8 mouse cellular contexts compared by ENCODE assay signal in genomic region chr1:138243947-138244346, GRCm38 (mm10). TPM values are rescaled to one million over a fixed set of nuclear protein-coding genes. Genes with fewer than 3 reads are reported as not detected.
A peak's percentile ranks its signal among the peaks of the same experiment; 100 is the strongest.
DNase-seq lines count a peak whose midpoint lies in the region; ATAC-seq and TF ChIP-seq lines count a peak whose summit lies in the region.
"Had no signal": no experiment of that assay in that cellular context is flagged by ENCODE, and none has a peak within 500 bp of the region (broad histone marks: within the 10 kb centered on the region; RNA-seq: fewer than 3 reads in every experiment).

No protein-coding gene starts in this region.

- peaks cover 6% of the 10 kb centered on the region; the same call in 1 of the 2 replicates for H3K4me1 ChIP-seq in kidney, embryonic 16.5 days (ENCODE audit: insufficient read depth, low read length)
- 0 out of 2 replicates have a peak, but pooled peaks cover 6% of the 10 kb centered on the region for H3K4me1 ChIP-seq in kidney, embryonic 14.5 days (ENCODE audit: control insufficient read depth, insufficient read depth, low read length)
- H3K4me1 ChIP-seq in bone marrow macrophage, adult 2 months (ENCODE audit: control insufficient read depth, insufficient read depth, low read length), result peaks cover 15% of the 10 kb centered on the region
- peaks cover 3% of the 10 kb centered on the region; the same call in 1 of the 2 replicates for H3K4me1 ChIP-seq in heart, embryonic 12.5 days (replicated peaks)

- H3K9ac ChIP-seq in kidney, embryonic 16.5 days (replicated peaks; ENCODE audit: low read length), result no peak overlapping the region
- H3K9ac ChIP-seq in kidney, embryonic 14.5 days (ENCODE audit: low read depth, low read length), result no peak overlapping the region
- no peak overlapping the region for H3K9ac ChIP-seq in heart, embryonic 12.5 days
- H3K9ac ChIP-seq: liver, embryonic 14.5 days had no signal

- peak overlapping the region; percentile 36; the same call in 1 of the 2 replicates for H3K4me2 ChIP-seq in kidney, embryonic 16.5 days (replicated peaks; ENCODE audit: low read depth, low read length)
- H3K4me2 ChIP-seq in kidney, embryonic 14.5 days (replicated peaks; ENCODE audit: low read depth, low read length), result no peak overlapping the region
- H3K4me2 ChIP-seq in heart, embryonic 12.5 days, result no peak overlapping the region

- H3K4me3 ChIP-seq in kidney, embryonic 16.5 days (ENCODE audit: low read length), result no peak overlapping the region
- H3K4me3 ChIP-seq in kidney, embryonic 14.5 days (ENCODE audit: low read length), result no peak overlapping the region
- peak overlapping the region; percentile 58 for H3K4me3 ChIP-seq in bone marrow macrophage, adult 2 months (ENCODE audit: insufficient read depth, low read length)
- no peak overlapping the region for H3K4me3 ChIP-seq in heart, embryonic 12.5 days

- WGBS in kidney, embryonic 16.5 days, result 40% methylated on average over 5 of the region's 5 CpGs
- WGBS in kidney, embryonic 14.5 days, result 49% methylated on average over 5 of the region's 5 CpGs
- WGBS in heart, embryonic 12.5 days, result 57% methylated on average over 5 of the region's 5 CpGs

- 0 out of 2 replicates have a peak, but pooled peaks have one; percentile 27 for ATAC-seq in kidney, embryonic 16.5 days (ENCODE audit: low FRiP score, low TSS enrichment)
- ATAC-seq in kidney, embryonic 14.5 days (ENCODE audit: low FRiP score, low TSS enrichment), result no peak
- ATAC-seq in heart, embryonic 12.5 days (ENCODE audit: insufficient number of reproducible peaks, low FRiP score), result no peak

- H3K27me3 ChIP-seq in kidney, embryonic 16.5 days (ENCODE audit: insufficient read depth, low read length), result no peaks in the 10 kb centered on the region
- H3K27me3 ChIP-seq in kidney, embryonic 14.5 days (ENCODE audit: control insufficient read depth, insufficient read depth, low read length), result no peaks in the 10 kb centered on the region
- H3K27me3 ChIP-seq in heart, embryonic 12.5 days (replicated peaks), result no peaks in the 10 kb centered on the region

- no peak for TF ChIP-seq POLR2A in bone marrow macrophage, adult 2 months (IDR thresholded peaks at IDR 0.05; ENCODE audit: borderline replicate concordance, low read depth, low read length)

- H3K9me3 ChIP-seq in kidney, embryonic 16.5 days (ENCODE audit: low read length), result no peaks in the 10 kb centered on the region
- H3K9me3 ChIP-seq in kidney, embryonic 14.5 days (ENCODE audit: control insufficient read depth, low read length), result no peaks in the 10 kb centered on the region
- H3K9me3 ChIP-seq in heart, embryonic 12.5 days (replicated peaks), result no peaks in the 10 kb centered on the region

- no peaks in the 10 kb centered on the region for H3K36me3 ChIP-seq in kidney, embryonic 16.5 days (ENCODE audit: insufficient read depth, low read length)
- no peaks in the 10 kb centered on the region for H3K36me3 ChIP-seq in kidney, embryonic 14.5 days (ENCODE audit: control insufficient read depth, insufficient read depth, low read length)
- no peaks in the 10 kb centered on the region for H3K36me3 ChIP-seq in heart, embryonic 12.5 days

- H3K27ac ChIP-seq in kidney, embryonic 16.5 days (ENCODE audit: low read length), result peak overlapping the region; percentile 65; the same call in 1 of the 2 replicates
- no peak overlapping the region for H3K27ac ChIP-seq in kidney, embryonic 14.5 days (ENCODE audit: low read depth, low read length)
- peak overlapping the region; percentile 98 for H3K27ac ChIP-seq in bone marrow macrophage, adult 2 months (ENCODE audit: insufficient read depth, low read depth, low read length)
- H3K27ac ChIP-seq in heart, embryonic 12.5 days (ENCODE audit: poor library complexity, severe bottlenecking), result 0 out of 2 replicates have a peak overlapping the region, but pooled peaks have one; percentile 43
- H3K27ac ChIP-seq: liver, embryonic 14.5 days had no signal

- no peak for TF ChIP-seq CTCF in bone marrow macrophage, adult 2 months (IDR thresholded peaks at IDR 0.05; ENCODE audit: low read depth, low read length)

- peak; percentile 10 for DNase-seq in lung, postnatal 25 days (ENCODE audit: low spot score)
- DNase-seq in frontal cortex, postnatal 14 days (ENCODE audit: low spot score in 2 of 2), result no peak
- DNase-seq in right cerebral cortex, adult 18-20 months, result no peak

RNA-seq across cellular contexts. Expression of gene Atp6v1g3, which starts 29.6 kb away (rescaled TPM):
- 4.6 and 6.3 TPM in 2 replicates for polyA plus RNA-seq in kidney, embryonic 16.5 days (2015; fragmentation: Nextera tagmentation; extraction: Ambion mirVana)
- 0.37 and 0.95 TPM in 2 replicates for polyA plus RNA-seq in kidney, embryonic 14.5 days (2014; fragmentation: Nextera tagmentation; extraction: Ambion mirVana)
- polyA plus RNA-seq in bone marrow macrophage, adult 2 months (2012; ENCODE audit: insufficient read depth, insufficient read length, missing spikeins), result not detected in 2 replicates
- not detected in 2 replicates for polyA plus RNA-seq in heart, embryonic 12.5 days (2016; fragmentation: Nextera tagmentation; extraction: Ambion mirVana)
- polyA plus RNA-seq: liver, embryonic 14.5 days had no signal
